Mouse (Mus musculus) G1E (cell line): ENCODE measurements around the gene Plcxd1. TPM values are rescaled to one million over a fixed set of nuclear protein-coding genes. Genes with fewer than 3 reads are reported as not detected.

Experiments
- ATAC-seq: 2 replicates; pipeline ENCODE4 v1.8.0; 2016; ENCODE audit warnings: mild to moderate bottlenecking; ENCODE audit not compliant: insufficient number of reproducible peaks, poor library complexity, low FRiP score, severe bottlenecking; ENCODE audit errors: extremely low read depth
- DNase-seq: peaks from one replicate; pipeline ENCODE4 v3.0.0; 2012; ENCODE audit warnings: low spot score
- H3K27me3 ChIP-seq: 2 replicates; pipeline ENCODE4 v1.6.1; 2012; ENCODE audit warnings: mild to moderate bottlenecking, low read length, inconsistent platforms; ENCODE audit not compliant: insufficient read depth
- H3K36me3 ChIP-seq: replicated peaks from 2 replicates; pipeline ENCODE3; 2012; ENCODE audit warnings: mild to moderate bottlenecking, inconsistent platforms
- H3K4me1 ChIP-seq: 2 replicates; pipeline ENCODE4 v1.6.1; 2012; ENCODE audit warnings: low read depth, low read length, inconsistent platforms, mixed read lengths; ENCODE audit not compliant: insufficient read depth
- H3K4me3 ChIP-seq: 2 replicates; pipeline ENCODE4 v1.5.1; 2012; ENCODE audit warnings: low read depth, mild to moderate bottlenecking, inconsistent platforms, low read length, moderate library complexity, mixed read lengths
- H3K9me3 ChIP-seq: replicated peaks from 2 replicates; pipeline ENCODE4 v1.6.1; 2012; ENCODE audit warnings: inconsistent platforms
- CTCF ChIP-seq: IDR thresholded peaks from 2 replicates; pipeline ENCODE4 v1.5.1; 2012; ENCODE audit warnings: low read depth, low read length, inconsistent platforms, mixed read lengths
- GATA1 ChIP-seq: IDR thresholded peaks from 2 replicates; pipeline ENCODE4 v1.6.1; 2012; ENCODE audit warnings: borderline replicate concordance, low read length, inconsistent platforms, mixed read lengths
- GATA2 ChIP-seq: IDR thresholded peaks from 2 replicates; pipeline ENCODE4 v1.6.1; 2012; ENCODE audit warnings: low read depth, low read length, inconsistent platforms, borderline replicate concordance
- POLR2AphosphoS5 ChIP-seq: IDR thresholded peaks from 2 replicates; pipeline ENCODE4 v1.6.1; 2012; ENCODE audit warnings: low read depth, low read length, inconsistent platforms; ENCODE audit not compliant: insufficient replicate concordance
- TAL1 ChIP-seq: conservative IDR thresholded peaks from 2 replicates; pipeline ENCODE4 v1.6.1; 2012; ENCODE audit warnings: low read depth, low read length, inconsistent platforms, mixed read lengths
- polyA plus RNA-seq: library from polyadenylated mRNA; stranded (reverse); fragments of >175 nt; gene quantifications from 2 replicates; pipeline ENCODE4 v1.2.3, GENCODE M21; 2012
- total RNA-seq, 2 experiments: library from RNA; stranded (forward) in 1 of 2; stranded (reverse) in 1 of 2; fragments of 200-1000 nt in 1 of 2; fragments of >200 nt in 1 of 2; fragmentation: Nextera tagmentation in 1 of 2; gene quantifications; 2 replicates each; pipeline ENCODE4 v1.2.3; 2014 to 2017

Gene Plcxd1
- total and polyA plus RNA-seq, 3 experiments: 0.11 TPM; not detected in 2

DNA sequence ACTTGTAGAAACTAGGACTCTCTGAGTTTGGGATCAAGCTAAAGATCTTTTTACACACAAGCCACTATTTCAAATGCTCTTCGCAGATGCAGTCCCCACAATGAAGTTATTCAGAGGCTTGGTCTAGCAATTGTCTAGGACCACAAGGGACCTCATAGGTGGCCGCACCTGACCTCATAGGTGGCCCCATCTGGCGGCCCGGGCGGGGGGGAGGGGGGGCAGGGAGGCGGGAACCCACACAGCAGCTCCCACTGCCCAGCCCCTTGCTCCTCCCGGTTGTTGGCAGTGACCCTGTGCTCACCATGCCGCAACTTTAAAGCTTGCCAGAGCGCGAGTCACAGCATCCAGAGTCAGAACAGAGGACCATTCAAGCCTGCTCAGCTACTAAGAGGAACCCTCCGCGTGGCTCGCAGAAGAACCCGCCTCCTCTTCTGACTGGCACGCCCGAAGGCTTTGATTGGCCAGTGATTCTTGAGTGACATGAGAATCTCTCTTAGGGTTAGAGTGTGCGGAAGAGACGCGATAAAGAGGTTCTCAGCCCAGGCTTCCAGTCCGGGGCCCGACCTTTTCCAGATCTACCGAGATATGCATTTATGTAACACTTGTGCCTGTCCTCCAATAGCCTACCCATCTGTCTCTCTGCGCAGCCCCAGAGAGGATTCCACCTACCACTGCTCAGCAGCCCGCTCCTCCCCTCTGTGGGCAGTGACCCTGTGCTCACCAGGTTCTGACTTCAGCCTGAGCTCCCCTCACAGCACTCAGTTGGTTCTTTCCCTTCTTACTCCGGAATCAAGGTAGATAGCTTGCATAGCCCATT lies 5.5 kb upstream of the Plcxd1 start, which contains the start of gene Gm35315:
TSS of gene Gm35315 (minus strand) at position 391 of the 817 bp plus-strand sequence.
- TF ChIP-seq GATA2: no peak
- no peak for TF ChIP-seq TAL1
- TF ChIP-seq POLR2AphosphoS5: no peak
- TF ChIP-seq CTCF: no peak
- no peak for TF ChIP-seq GATA1
- peak within 1 kb of the TSS; percentile 73 for H3K4me3 ChIP-seq
- no peaks in the 10 kb centered on the region for H3K9me3 ChIP-seq
- peaks cover 17% of the 10 kb centered on the region for H3K4me1 ChIP-seq
- peaks cover 3% of the 10 kb centered on the region for H3K36me3 ChIP-seq
- DNase-seq (peak; percentile 79), ATAC-seq (peak; percentile 96)
- no peaks in the 10 kb centered on the region for H3K27me3 ChIP-seq

DNA sequence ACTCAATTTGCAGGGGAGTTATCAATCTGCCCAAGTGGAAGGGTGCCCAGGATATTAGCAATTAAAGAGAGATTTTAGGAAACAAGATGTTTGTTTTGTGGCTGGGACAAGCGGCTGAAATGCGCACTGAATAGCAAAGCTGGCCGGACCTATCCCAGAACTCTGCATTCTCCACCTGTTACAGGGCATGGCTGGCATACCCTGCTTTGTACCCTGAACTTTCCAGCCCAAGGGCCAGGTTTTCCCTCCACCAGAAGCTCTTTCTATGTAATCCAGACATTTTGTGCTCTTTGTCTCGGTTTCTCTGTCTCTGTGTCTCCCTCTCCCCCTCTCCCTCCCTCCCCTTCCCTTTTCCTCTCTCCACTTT lies 4.9 kb upstream of the Plcxd1 start:
- TF ChIP-seq TAL1 (no peak), GATA2 (no peak), POLR2AphosphoS5 (no peak), GATA1 (no peak), CTCF (no peak)
- DNase-seq (no peak), ATAC-seq (0 out of 2 replicates have a peak, but pooled peaks have one; percentile 12)
- Histone ChIP-seq H3K27me3 (peaks cover under 1% of the 10 kb centered on the region; the same call in 1 of the 2 replicates), H3K4me1 (peaks cover 22% of the 10 kb centered on the region), H3K36me3 (peaks cover 3% of the 10 kb centered on the region), H3K9me3 (no peaks in the 10 kb centered on the region), H3K4me3 (peak overlapping the region; percentile 73)

DNA sequence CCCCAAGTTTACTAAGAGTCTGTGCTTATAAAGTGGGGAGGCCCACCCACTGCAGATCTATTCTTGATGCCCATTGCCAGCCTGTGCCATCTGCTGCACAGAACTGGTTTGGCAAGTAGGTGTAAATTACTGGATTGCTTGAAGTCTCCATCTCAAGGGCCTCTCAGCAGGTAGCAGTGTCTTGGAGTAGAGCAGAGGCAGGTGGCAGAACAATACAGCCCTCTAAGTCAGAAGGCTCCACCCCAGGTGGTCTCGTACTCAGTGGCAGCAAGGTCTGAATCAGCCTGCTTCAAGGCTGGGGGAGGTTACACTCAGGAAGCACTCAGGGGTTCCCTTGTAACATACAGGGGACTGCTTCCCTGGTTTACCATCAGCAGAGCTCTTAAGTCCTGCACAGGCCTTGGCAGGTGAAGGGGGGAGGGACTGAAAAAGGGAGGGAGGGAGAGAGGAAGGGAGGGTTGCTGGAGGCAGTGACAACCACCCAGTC lies 735 bp upstream of the Plcxd1 start:
- peaks cover 27% of the 10 kb centered on the region for H3K9me3 ChIP-seq
- DNase-seq: no peak
- H3K4me1 ChIP-seq: peaks cover 36% of the 10 kb centered on the region
- TF ChIP-seq GATA2 (no peak), GATA1 (no peak), POLR2AphosphoS5 (no peak), TAL1 (no peak), CTCF (no peak)
- no peak overlapping the region for H3K4me3 ChIP-seq
- peaks cover 4% of the 10 kb centered on the region; the same call in 1 of the 2 replicates for H3K27me3 ChIP-seq
- peaks cover 25% of the 10 kb centered on the region for H3K36me3 ChIP-seq
- ATAC-seq: no peak

DNA sequence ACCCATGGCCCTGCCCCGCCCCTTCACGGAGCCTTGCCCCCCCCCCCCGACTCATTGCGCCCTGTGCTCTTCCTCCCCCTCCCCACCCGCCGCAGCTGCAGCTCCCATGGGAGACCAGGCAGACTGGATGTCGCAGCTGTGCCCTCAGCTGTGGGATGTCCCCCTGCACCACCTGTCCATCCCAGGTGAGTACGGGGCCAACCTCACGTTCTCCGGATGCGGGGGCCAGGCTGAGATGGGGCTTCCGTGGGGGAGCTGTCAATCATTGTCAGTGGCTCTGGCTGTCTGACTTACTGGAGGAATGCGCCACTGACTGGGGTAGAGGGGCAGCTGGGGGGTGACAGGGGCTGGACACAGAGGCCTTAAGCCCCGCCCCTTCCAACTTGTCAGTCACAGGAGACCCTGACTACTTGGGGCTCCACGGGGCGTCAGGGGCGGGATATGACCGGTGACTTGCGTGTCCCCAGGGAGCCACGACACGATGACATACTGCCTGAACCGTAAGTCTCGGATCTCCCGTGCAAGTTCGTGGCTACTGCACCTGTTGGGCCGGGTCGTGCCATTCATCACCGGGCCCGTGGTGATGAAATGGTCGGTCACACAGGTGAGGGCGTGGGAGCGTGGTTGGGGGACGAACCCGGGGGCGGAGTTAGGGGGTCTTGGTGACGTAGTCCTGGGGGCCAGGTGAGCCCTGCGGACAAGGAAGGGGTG lies 1.3 kb downstream of the Plcxd1 start:
- peaks cover 42% of the 10 kb centered on the region for H3K4me1 ChIP-seq
- peaks cover 44% of the 10 kb centered on the region for H3K9me3 ChIP-seq
- peaks cover 46% of the 10 kb centered on the region for H3K36me3 ChIP-seq
- H3K4me3 ChIP-seq: no peak overlapping the region
- ATAC-seq (no peak), DNase-seq (no peak)
- H3K27me3 ChIP-seq: peaks cover 4% of the 10 kb centered on the region; the same call in 1 of the 2 replicates
- TF ChIP-seq TAL1: no peak
- no peak for TF ChIP-seq CTCF
- TF ChIP-seq POLR2AphosphoS5: no peak
- TF ChIP-seq GATA2: no peak
- TF ChIP-seq GATA1: no peak

DNA sequence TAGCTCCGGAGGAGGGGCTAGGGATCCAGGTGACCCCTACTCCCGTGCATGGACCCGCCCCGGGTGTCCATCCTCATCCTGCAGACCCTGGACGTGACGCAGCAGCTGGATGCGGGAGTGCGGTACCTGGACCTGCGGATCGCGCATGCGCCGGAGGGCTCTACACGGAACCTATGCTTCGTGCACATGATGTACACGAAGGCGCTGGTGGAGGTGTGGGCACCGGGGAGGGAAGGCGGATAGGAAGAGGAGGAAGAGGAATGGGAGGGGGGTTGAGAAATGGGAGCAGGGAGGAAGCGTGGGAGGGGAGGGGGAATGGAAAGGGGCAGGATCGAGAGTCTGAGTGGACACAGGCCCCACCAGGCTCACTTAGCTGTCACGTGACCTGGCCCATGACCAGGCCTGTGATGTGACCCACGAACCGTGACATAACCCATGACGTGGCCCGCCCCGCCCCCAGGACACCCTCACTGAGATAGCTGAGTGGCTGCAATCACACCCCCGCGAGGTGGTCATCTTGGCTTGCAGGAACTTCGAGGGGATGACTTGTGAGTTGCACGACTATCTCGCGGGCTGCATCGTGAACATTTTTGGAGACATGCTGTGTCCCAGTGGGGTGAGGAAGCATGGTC lies 2.1 kb downstream of the Plcxd1 start:
- ATAC-seq: no peak
- H3K36me3 ChIP-seq: peaks cover 53% of the 10 kb centered on the region
- peaks cover 4% of the 10 kb centered on the region; the same call in 1 of the 2 replicates for H3K27me3 ChIP-seq
- peaks cover 50% of the 10 kb centered on the region for H3K4me1 ChIP-seq
- peaks cover 52% of the 10 kb centered on the region for H3K9me3 ChIP-seq
- H3K4me3 ChIP-seq: no peak overlapping the region
- no peak for DNase-seq
- TF ChIP-seq GATA1 (no peak), TAL1 (no peak), POLR2AphosphoS5 (no peak), CTCF (no peak), GATA2 (no peak)
